Mouse (Mus musculus): ENCODE results near the gene Serpina9. TPM values are rescaled to one million over a fixed set of nuclear protein-coding genes. Genes with fewer than 3 reads are reported as not detected.

The Serpina9 gene
- polyA plus RNA-seq, 1 experiment from 2014 or later: 0.04 TPM

- H3K4me1 ChIP-seq (replicated peaks; ENCODE audit: control insufficient read depth, insufficient read depth, low read length): no peaks in the 10 kb centered on the region
- H3K9me3 ChIP-seq (ENCODE audit: control insufficient read depth, low read length): 0 out of 2 replicates have a peak, but pooled peaks cover 4% of the 10 kb centered on the region
- H3K9ac ChIP-seq (ENCODE audit: low read length): no peak overlapping the region
- no peaks in the 10 kb centered on the region for H3K27me3 ChIP-seq (replicated peaks; ENCODE audit: control insufficient read depth, insufficient read depth, low read length)
- 93% methylated on average over 3 of the region's 3 CpGs for WGBS
- no peaks in the 10 kb centered on the region for H3K36me3 ChIP-seq (ENCODE audit: control insufficient read depth, insufficient read depth, low read length)
- no peak for DNase-seq (ENCODE audit: low spot score)
- no peak for ATAC-seq (replicated peaks; ENCODE audit: low FRiP score, low TSS enrichment, low read depth)
- no peak overlapping the region for H3K4me2 ChIP-seq (ENCODE audit: low read length)
- no peak overlapping the region for H3K27ac ChIP-seq (ENCODE audit: low read depth)
- no peak overlapping the region for H3K4me3 ChIP-seq (ENCODE audit: low read depth, low read length)
Observed at GRCm38 (mm10) chr12:104000594-104000993, 13.0 kb downstream of the Serpina9 start.

- no peak overlapping the region for H3K4me3 ChIP-seq (ENCODE audit: low read depth, low read length)
- DNase-seq (ENCODE audit: low spot score) (no peak), ATAC-seq (replicated peaks; ENCODE audit: low FRiP score, low TSS enrichment, low read depth) (no peak)
- no peak overlapping the region for H3K4me2 ChIP-seq (ENCODE audit: low read length)
- no peak overlapping the region for H3K9ac ChIP-seq (ENCODE audit: low read length)
- no peaks in the 10 kb centered on the region for H3K36me3 ChIP-seq (ENCODE audit: control insufficient read depth, insufficient read depth, low read length)
- no peak overlapping the region for H3K27ac ChIP-seq (ENCODE audit: low read depth)
- no peaks in the 10 kb centered on the region for H3K4me1 ChIP-seq (replicated peaks; ENCODE audit: control insufficient read depth, insufficient read depth, low read length)
- 0 out of 2 replicates have a peak, but pooled peaks cover 2% of the 10 kb centered on the region for H3K9me3 ChIP-seq (ENCODE audit: control insufficient read depth, low read length)
- WGBS: 88% methylated on average over 8 of the region's 8 CpGs
- no peaks in the 10 kb centered on the region for H3K27me3 ChIP-seq (replicated peaks; ENCODE audit: control insufficient read depth, insufficient read depth, low read length)
Observed at GRCm38 (mm10) chr12:103999611-104000010, 13.9 kb downstream of the Serpina9 start.

GRCm38 (mm10) chr12:103996513-103996912, 17.0 kb downstream of the Serpina9 start:
- Histone ChIP-seq H3K36me3 (ENCODE audit: control insufficient read depth, insufficient read depth, low read length) (no peaks in the 10 kb centered on the region), H3K27ac (ENCODE audit: low read depth) (no peak overlapping the region), H3K4me3 (ENCODE audit: low read depth, low read length) (no peak overlapping the region), H3K4me2 (ENCODE audit: low read length) (no peak overlapping the region), H3K4me1 (replicated peaks; ENCODE audit: control insufficient read depth, insufficient read depth, low read length) (no peaks in the 10 kb centered on the region), H3K27me3 (replicated peaks; ENCODE audit: control insufficient read depth, insufficient read depth, low read length) (no peaks in the 10 kb centered on the region), H3K9ac (ENCODE audit: low read length) (no peak overlapping the region), H3K9me3 (ENCODE audit: control insufficient read depth, low read length) (no peaks in the 10 kb centered on the region)
- WGBS: 66% methylated on average over 2 of the region's 2 CpGs
- no peak for ATAC-seq (replicated peaks; ENCODE audit: low FRiP score, low TSS enrichment, low read depth)
- no peak for DNase-seq (ENCODE audit: low spot score)

DNA sequence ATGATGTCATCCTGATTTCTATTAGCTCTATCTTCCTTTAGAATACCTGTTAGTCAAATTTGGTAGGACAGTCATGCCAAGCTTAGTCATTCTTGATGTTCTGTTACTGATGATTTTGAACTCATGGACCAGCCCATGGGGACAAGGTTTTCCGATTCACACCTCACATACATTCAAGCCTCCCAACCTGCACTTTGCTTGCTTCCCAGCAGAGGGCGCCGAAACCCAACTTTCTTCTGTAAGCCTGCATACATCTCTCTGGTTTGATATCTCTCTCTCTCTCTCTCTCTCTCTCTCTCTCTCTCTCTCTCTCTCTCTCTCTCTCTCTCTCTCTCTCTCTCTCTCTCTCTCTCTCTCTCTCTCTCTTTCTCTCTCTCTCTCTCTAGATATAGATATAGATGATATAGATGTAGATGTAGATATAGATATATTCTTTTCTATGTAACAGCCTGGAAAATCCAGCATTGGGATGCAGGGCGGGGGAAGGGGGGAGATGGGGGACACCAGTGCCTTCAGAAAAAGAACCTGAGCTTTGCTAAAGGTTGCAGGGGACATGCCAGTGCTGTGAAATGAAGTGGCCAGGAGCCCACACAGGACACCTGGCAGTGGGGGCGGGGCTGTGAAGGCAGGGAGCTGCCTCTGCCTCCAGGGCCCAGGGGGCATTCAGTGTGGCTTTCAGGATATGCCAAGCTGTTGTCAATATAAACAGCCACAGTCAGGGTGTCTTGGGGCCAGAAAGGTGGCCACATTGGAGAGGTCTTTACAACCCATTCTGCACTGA, 18.1 kb downstream of the Serpina9 start:
- Histone ChIP-seq H3K27ac (ENCODE audit: low read depth) (no peak overlapping the region), H3K27me3 (replicated peaks; ENCODE audit: control insufficient read depth, insufficient read depth, low read length) (no peaks in the 10 kb centered on the region), H3K4me2 (ENCODE audit: low read length) (no peak overlapping the region), H3K9ac (ENCODE audit: low read length) (no peak overlapping the region), H3K4me1 (replicated peaks; ENCODE audit: control insufficient read depth, insufficient read depth, low read length) (no peaks in the 10 kb centered on the region), H3K4me3 (ENCODE audit: low read depth, low read length) (no peak overlapping the region), H3K36me3 (ENCODE audit: control insufficient read depth, insufficient read depth, low read length) (no peaks in the 10 kb centered on the region), H3K9me3 (ENCODE audit: control insufficient read depth, low read length) (no peaks in the 10 kb centered on the region)
- ATAC-seq (replicated peaks; ENCODE audit: low FRiP score, low TSS enrichment, low read depth): no peak
- 41% methylated on average over 5 of the region's 5 CpGs for WGBS
- DNase-seq (ENCODE audit: low spot score): peak; percentile 75

DNA sequence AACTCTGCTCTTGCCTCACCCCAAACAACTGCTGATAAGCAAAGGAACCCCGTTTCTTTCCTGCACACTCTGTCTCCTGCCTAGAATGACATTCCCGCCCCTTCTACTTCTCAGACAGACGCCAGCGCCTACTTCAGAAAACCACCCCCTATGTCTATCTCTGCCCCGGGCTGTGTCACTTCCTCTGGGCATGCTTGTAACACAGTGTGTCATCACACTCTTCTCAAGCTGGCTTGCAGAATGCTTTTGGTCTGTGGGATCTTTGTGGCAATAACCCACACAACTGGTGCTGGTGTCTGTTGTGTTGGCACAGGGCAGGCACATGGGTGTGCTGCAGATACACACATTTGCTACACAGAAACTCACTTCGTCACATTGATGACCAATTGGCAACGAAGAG, 20.6 kb downstream of the Serpina9 start:
- 72% methylated on average over 7 of the region's 7 CpGs for WGBS
- H3K4me2 ChIP-seq (ENCODE audit: low read length): no peak overlapping the region
- no peaks in the 10 kb centered on the region for H3K36me3 ChIP-seq (ENCODE audit: control insufficient read depth, insufficient read depth, low read length)
- no peak overlapping the region for H3K27ac ChIP-seq (ENCODE audit: low read depth)
- H3K27me3 ChIP-seq (replicated peaks; ENCODE audit: control insufficient read depth, insufficient read depth, low read length): no peaks in the 10 kb centered on the region
- H3K9ac ChIP-seq (ENCODE audit: low read length): no peak overlapping the region
- no peak for DNase-seq (ENCODE audit: low spot score)
- H3K4me3 ChIP-seq (ENCODE audit: low read depth, low read length): no peak overlapping the region
- H3K4me1 ChIP-seq (replicated peaks; ENCODE audit: control insufficient read depth, insufficient read depth, low read length): no peaks in the 10 kb centered on the region
- no peaks in the 10 kb centered on the region for H3K9me3 ChIP-seq (ENCODE audit: control insufficient read depth, low read length)
- no peak for ATAC-seq (replicated peaks; ENCODE audit: low FRiP score, low TSS enrichment, low read depth)

GRCm38 (mm10) chr12:103989857-103990256, 23.7 kb downstream of the Serpina9 start, which contains the start of gene Serpina11:
TSS of gene Serpina11 (minus strand) at chr12:103989957.
- Histone ChIP-seq H3K4me3 (ENCODE audit: low read depth, low read length) (no peak within 1 kb of the TSS), H3K9ac (ENCODE audit: low read length) (no peak within 1 kb of the TSS), H3K27ac (ENCODE audit: low read depth) (no peak within 1 kb of the TSS), H3K9me3 (ENCODE audit: control insufficient read depth, low read length) (no peaks in the 10 kb centered on the region), H3K4me1 (replicated peaks; ENCODE audit: control insufficient read depth, insufficient read depth, low read length) (no peaks in the 10 kb centered on the region), H3K36me3 (ENCODE audit: control insufficient read depth, insufficient read depth, low read length) (no peaks in the 10 kb centered on the region), H3K27me3 (replicated peaks; ENCODE audit: control insufficient read depth, insufficient read depth, low read length) (no peaks in the 10 kb centered on the region), H3K4me2 (ENCODE audit: low read length) (no peak within 1 kb of the TSS)
- WGBS: 91% methylated on average over 6 of the region's 6 CpGs
- ATAC-seq (replicated peaks; ENCODE audit: low FRiP score, low TSS enrichment, low read depth) (no peak), DNase-seq (ENCODE audit: low spot score) (no peak)

GRCm38 (mm10) chr12:103989514-103989767, 24.1 kb downstream of the Serpina9 start:
- Histone ChIP-seq H3K27ac (ENCODE audit: low read depth) (no peak overlapping the region), H3K9ac (ENCODE audit: low read length) (no peak overlapping the region), H3K4me2 (ENCODE audit: low read length) (no peak overlapping the region), H3K9me3 (ENCODE audit: control insufficient read depth, low read length) (no peaks in the 10 kb centered on the region), H3K36me3 (ENCODE audit: control insufficient read depth, insufficient read depth, low read length) (no peaks in the 10 kb centered on the region), H3K27me3 (replicated peaks; ENCODE audit: control insufficient read depth, insufficient read depth, low read length) (no peaks in the 10 kb centered on the region), H3K4me1 (replicated peaks; ENCODE audit: control insufficient read depth, insufficient read depth, low read length) (no peaks in the 10 kb centered on the region), H3K4me3 (ENCODE audit: low read depth, low read length) (no peak overlapping the region)
- 66% methylated on average over 2 of the region's 2 CpGs for WGBS
- no peak for DNase-seq (ENCODE audit: low spot score)
- no peak for ATAC-seq (replicated peaks; ENCODE audit: low FRiP score, low TSS enrichment, low read depth)

GRCm38 (mm10) chr12:103988754-103989513, 24.6 kb downstream of the Serpina9 start:
- Histone ChIP-seq H3K36me3 (ENCODE audit: control insufficient read depth, insufficient read depth, low read length) (no peaks in the 10 kb centered on the region), H3K4me3 (ENCODE audit: low read depth, low read length) (no peak overlapping the region), H3K9me3 (ENCODE audit: control insufficient read depth, low read length) (no peaks in the 10 kb centered on the region), H3K9ac (ENCODE audit: low read length) (no peak overlapping the region), H3K4me2 (ENCODE audit: low read length) (no peak overlapping the region), H3K27me3 (replicated peaks; ENCODE audit: control insufficient read depth, insufficient read depth, low read length) (no peaks in the 10 kb centered on the region), H3K27ac (ENCODE audit: low read depth) (no peak overlapping the region), H3K4me1 (replicated peaks; ENCODE audit: control insufficient read depth, insufficient read depth, low read length) (no peaks in the 10 kb centered on the region)
- DNase-seq (ENCODE audit: low spot score) (no peak), ATAC-seq (replicated peaks; ENCODE audit: low FRiP score, low TSS enrichment, low read depth) (no peak)
- WGBS: 30% methylated on average over 14 of the region's 14 CpGs

DNA sequence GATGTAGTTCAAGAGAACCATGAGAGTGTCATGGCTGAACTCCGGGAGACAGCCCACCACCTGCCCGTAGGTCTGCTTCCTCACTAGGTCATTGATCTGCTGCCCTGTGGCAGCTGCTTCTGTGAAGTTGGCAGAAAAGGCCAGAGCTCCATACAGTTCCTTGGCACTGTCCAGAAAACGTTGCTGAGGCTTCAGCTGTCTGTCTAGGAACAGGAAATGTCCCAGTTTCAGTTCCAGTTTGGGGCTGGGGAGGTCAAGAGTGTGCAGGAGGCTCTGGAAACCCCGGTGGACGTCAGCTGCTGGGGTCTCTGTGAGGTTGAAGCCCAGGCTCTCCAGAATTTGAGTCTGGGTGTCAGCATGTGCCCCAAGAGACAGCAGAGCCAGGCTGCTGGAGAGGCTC, 27.7 kb downstream of the Serpina9 start:
- no peaks in the 10 kb centered on the region for H3K36me3 ChIP-seq (ENCODE audit: control insufficient read depth, insufficient read depth, low read length)
- no peak overlapping the region for H3K4me2 ChIP-seq (ENCODE audit: low read length)
- ATAC-seq (replicated peaks; ENCODE audit: low FRiP score, low TSS enrichment, low read depth) (no peak), DNase-seq (ENCODE audit: low spot score) (no peak)
- no peaks in the 10 kb centered on the region for H3K27me3 ChIP-seq (replicated peaks; ENCODE audit: control insufficient read depth, insufficient read depth, low read length)
- no peak overlapping the region for H3K9ac ChIP-seq (ENCODE audit: low read length)
- no peaks in the 10 kb centered on the region for H3K4me1 ChIP-seq (replicated peaks; ENCODE audit: control insufficient read depth, insufficient read depth, low read length)
- H3K9me3 ChIP-seq (ENCODE audit: control insufficient read depth, low read length): no peaks in the 10 kb centered on the region
- H3K4me3 ChIP-seq (ENCODE audit: low read depth, low read length): no peak overlapping the region
- H3K27ac ChIP-seq (ENCODE audit: low read depth): no peak overlapping the region
- WGBS: 69% methylated on average over 5 of the region's 5 CpGs
